Mouse (Mus musculus): Measurements from ENCODE around the gene Lcmt1. TPM values are rescaled to one million over a fixed set of nuclear protein-coding genes. Genes with fewer than 3 reads are reported as not detected.

Lcmt1 gene
- total RNA-seq (2014; fragmentation: Nextera tagmentation) (36.2 and 57.0 TPM in 2 replicates), total RNA-seq (2017) (42.8 and 43.3 TPM in 2 replicates)

DNA sequence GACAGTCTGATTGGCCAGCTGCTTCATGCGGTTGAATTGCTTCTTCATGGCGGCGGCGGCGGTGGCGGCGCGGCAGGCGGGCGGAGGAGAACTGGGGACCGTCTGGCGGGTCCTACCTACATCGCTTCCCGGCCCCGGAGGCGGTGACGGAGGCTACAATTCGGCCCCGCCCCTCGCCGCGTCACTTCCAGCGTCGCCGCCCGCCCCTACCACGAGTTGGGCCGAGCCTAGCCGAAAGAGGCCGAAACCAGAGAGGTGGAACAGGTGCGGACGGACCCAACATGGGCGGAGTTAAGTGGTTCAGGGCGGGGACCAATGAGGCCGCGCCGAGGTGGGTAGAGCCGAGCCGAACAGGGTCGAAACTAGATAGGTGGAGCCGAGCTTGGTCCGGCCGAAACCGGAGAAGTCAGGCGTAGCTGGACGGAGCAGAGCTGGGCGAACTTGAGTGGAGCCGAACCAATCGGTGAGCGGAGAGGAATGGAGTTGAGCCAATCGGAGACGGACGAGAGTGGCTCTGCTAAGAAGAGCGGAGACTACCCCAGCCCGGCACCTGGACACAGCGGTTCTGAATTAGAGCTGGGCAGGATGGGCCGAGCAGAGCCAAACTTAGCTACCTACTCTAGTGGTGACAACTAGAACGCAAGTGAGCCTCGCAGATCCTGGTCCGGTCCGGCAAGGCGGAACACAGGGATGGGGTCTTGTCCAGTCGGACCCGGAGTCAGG, at the start of gene Lcmt1, which contains the start of gene Arhgap17:
Lcmt1 (plus strand) TSS at position 26 of the 723 bp plus-strand sequence.
Arhgap17 (minus strand) TSS at position 157 of the 723 bp plus-strand sequence.
- peak; percentile 80 for ATAC-seq (replicated peaks; ENCODE audit: low FRiP score, low TSS enrichment, poor library complexity, severe bottlenecking)

DNA sequence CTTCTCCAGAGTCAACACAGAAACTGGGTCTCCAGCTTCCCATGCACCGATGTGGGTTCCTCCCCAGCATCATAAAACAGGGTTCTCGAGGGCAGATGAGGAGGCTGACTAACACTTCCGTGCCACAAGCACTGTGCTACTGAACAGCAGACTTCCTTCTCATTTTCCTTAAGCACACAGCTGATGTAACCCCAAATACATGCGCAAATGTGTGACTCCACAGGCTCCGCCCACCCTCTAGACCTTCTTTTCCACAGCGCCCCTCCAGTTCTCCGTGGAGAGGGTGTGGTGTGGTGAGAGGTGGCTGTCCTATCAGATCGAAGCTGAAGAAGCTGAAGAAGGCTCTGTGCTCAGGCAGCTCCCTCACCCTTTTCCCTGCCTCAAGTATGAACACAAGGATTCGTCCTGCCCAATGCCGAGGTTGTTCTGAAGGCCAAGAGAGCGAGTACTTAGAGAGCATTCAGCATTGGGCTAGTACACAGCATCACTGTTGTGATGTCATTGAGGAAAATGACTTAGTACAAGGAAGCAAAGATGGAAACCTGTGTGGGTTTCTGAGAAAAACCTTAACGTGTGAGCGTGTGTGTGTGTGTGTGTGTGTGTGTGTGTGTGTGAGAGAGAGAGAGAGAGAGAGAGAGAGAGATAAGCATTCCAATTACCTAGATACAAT, 47.0 kb upstream of the Lcmt1 start:
- ATAC-seq (replicated peaks; ENCODE audit: low FRiP score, low TSS enrichment, poor library complexity, severe bottlenecking) = peak; percentile 86

DNA sequence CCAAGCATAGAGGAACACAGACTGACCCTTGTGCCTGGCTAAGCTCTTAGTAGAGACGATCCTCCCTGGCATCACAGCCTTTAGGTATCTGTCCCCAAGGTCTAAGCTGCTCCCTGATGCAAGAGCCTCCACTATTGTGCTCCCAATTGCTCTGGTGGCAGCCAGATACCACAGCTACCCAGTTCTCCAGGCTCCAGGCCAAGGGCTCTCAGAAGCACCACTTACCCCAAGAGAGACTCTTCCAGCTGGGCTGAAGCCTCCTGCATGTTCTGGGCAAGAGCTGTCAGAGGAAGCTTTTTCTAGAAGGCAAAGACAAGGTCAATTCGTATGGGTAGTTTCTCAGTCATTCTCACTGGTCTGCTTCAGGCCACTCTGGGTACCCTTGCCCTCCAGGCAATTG, 46.2 kb upstream of the Lcmt1 start:
- no peak for ATAC-seq (replicated peaks; ENCODE audit: low FRiP score, low TSS enrichment, poor library complexity, severe bottlenecking)

DNA sequence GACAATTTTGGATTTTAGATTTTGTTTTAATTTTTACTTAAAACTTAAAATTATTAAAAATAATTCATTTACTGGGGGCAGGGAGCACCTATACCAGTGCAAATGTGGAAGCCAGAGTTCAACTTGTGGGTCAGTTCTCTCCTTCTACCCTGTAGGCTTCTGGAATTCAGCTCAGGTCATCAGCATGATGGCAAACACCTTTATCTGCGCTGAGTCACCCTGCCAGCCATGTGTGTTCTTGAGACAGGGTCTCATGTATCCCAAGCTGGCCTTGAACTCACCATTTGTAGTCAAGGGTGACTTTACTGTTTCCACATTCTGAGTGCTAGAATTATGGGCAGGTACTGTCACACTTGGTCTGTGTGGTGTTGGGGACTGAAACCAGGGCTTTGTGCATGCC, 45.5 kb upstream of the Lcmt1 start:
- ATAC-seq (replicated peaks; ENCODE audit: low FRiP score, low TSS enrichment, poor library complexity, severe bottlenecking) = no peak

DNA sequence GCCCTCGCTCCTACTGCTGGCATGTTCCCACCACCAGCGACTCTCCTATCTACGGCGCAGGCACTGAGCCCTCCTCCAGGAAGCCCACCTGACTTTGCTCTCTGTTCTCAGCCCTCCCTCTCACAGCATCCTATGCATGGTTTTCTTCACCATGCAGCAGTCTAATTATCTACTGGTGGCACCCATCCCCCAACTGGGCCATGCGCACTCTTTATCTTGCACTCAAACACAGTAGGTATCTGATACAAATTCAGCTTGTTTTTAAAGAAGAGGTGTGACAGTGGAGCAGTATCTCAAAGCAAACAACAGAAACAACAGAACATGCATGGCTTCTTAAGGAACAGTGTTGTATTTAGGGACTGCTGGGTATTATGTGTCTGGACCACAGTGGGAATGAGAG, 43.5 kb upstream of the Lcmt1 start:
- ATAC-seq (replicated peaks; ENCODE audit: low FRiP score, low TSS enrichment, poor library complexity, severe bottlenecking) = peak; percentile 50

DNA sequence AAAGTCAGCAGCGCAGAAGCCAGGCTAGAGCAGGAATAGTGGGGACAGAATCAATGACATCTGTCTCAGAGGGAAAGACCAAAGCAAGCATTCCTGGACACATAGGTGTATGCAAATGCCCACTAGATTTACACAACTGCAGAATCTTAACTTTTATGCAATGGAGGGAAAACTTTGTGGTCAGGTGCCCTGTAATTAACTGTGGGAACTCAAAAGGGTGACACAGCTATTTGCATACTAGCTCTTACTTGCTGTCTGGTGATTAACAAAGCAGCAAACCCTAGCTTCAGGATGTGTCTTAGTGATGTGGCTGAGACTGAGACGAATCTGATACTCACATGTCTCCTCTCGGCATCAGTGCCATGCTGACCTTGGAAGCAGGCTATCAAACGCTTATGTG, 42.7 kb upstream of the Lcmt1 start:
- ATAC-seq (replicated peaks; ENCODE audit: low FRiP score, low TSS enrichment, poor library complexity, severe bottlenecking) = no peak

DNA sequence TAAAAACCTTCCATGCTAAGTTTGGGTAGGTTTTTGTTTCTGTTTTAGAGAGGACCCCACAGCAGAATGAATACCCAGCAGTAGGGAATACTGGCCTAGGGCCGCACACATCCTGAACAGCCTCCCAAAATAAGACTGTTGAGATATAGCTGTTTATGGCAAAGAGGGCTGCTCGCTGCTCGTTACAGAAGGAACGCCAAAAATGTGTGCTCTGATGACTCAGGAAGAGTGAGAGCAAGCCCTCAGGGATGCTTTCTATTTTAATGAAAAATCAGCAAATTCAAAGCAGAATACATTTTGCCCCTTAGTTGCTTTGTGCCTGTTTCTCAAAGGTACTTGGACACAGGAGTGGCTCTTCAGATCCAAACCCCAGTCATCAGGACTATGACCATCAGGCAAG, 41.7 kb upstream of the Lcmt1 start:
- ATAC-seq (replicated peaks; ENCODE audit: low FRiP score, low TSS enrichment, poor library complexity, severe bottlenecking) = no peak

DNA sequence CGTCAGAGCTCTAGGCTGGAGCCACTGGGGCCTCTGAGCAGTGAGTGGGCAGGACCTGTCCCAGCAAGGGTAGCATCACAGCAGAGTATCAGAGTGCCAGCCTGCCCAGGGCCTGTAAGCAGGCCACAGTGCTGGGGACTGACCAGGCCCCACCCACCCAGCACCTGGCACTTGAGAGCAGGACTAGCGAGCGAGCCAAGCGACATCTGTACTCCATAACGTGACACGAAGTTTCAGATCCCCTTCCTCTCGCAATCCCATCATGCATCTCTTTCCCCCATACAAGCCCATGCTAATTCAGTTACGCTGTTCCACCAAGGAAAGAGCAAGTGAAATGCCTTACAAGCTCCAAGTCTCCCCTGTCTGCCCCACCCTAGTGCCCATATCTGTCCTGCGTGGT, 39.1 kb upstream of the Lcmt1 start:
- no peak for ATAC-seq (replicated peaks; ENCODE audit: low FRiP score, low TSS enrichment, poor library complexity, severe bottlenecking)

DNA sequence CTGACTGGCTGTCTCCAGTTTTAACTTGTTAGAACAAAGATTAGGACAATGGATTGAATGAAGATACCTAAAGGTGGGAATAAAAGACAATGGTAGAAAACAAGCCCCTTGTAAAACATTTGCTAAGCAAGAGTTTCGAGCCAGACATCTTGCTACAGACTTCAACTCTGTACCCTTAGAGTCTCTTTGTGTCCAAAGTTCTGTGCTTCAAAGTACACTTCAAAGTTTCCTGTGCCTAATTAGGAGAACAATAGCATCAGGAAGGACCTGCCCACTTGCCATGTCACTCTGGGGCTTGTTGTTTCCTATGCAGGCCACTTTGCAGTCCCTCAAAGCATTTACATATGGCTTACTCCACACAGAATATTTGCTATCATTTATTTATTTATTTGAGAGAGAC, 33.3 kb upstream of the Lcmt1 start:
- no peak for ATAC-seq (replicated peaks; ENCODE audit: low FRiP score, low TSS enrichment, poor library complexity, severe bottlenecking)

DNA sequence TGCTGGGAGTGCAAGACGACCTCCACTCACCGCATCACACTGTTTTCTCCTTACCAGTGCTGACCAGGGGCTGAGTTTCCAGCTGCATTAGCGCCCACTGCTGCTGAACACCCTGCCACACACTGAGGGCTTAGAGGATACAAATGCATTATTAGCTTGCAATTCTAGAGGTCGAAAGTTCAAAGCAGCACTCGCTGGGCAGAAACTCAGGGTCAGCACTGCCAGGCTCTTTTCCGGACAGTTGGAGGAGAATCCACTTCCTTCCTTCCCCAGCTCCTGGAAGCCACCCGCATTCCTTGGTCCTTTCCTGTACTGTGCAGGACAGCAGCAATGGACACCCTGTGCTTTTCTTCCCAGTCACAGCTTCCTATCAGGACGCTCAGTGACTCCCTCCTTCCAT, 31.2 kb upstream of the Lcmt1 start:
- ATAC-seq (replicated peaks; ENCODE audit: low FRiP score, low TSS enrichment, poor library complexity, severe bottlenecking) = no peak

DNA sequence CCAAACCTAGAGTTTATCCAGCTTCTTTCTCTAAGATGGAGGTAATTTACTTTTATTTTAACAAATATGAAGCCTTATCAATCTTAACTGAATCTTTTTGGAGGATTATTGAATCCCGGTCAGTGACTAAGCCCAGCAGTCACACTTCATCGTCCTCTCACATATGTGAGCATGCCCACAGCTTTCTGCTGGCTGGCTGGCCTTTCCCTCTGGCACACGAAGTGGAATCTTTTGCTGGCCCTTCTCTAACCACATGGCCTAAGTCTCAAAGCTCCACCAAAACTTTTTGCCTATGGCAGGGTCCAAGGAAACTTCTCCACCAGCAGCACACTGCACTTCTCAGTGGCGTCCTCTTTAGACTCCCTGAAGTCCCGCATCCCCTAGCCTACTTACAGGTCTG, 27.7 kb upstream of the Lcmt1 start:
- ATAC-seq (replicated peaks; ENCODE audit: low FRiP score, low TSS enrichment, poor library complexity, severe bottlenecking) = no peak

DNA sequence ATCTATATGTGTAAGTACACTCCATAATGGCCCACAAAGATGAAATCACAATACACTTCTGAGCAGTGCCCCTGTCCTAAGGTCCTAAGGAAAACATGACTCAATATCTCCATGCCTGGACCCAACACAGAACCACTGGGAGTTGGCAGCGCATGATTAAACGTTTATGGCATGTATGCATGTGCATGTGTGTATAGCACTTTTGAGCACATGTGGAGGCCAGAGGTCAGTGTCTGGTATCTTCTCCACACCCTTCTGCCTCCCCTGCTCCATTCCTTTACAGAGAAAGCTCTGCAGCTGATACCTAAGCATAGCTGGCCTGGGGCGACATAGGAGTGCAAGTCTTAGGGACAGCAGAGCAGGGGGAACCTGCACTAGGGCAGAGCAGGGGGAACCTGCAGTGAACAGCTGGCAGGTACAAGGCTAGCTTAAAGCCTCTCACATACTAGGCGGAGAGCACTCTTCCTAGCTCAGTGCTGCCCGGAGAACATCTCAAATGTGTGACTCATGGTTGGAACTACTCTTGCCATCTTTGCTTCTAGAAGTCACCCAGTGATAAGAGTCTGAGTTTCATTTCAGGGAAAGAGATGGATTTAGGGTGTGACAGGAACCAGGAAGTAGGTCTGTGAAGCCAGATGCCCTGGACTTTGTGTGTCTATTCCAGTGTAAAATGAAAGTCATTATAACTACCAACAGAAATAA, 25.4 kb upstream of the Lcmt1 start:
- ATAC-seq (replicated peaks; ENCODE audit: low FRiP score, low TSS enrichment, poor library complexity, severe bottlenecking) = no peak

DNA sequence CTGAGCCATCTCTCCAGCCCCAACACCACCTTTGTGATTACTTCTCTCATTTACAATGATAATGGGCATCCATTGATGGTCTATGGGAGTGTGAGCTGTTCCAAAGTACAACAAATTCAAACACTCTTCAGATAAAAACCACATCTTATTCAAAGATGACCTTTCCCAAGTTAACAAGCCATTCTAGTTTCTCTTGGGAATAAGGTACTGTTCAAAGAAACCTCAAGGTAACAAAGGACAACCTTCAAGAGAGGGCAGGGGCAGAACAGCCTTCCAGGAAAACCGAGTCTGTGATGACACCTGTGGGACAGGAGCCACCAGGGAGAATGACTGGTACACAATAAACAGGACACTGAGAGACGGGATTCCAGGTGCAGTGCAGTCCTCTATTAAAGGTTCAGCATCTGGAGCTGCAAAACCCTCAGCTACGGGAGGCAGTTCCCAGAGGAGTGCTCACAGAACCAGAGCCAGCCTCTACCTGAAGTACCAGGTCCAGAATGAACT, 24.5 kb upstream of the Lcmt1 start:
- ATAC-seq (replicated peaks; ENCODE audit: low FRiP score, low TSS enrichment, poor library complexity, severe bottlenecking) = no peak

DNA sequence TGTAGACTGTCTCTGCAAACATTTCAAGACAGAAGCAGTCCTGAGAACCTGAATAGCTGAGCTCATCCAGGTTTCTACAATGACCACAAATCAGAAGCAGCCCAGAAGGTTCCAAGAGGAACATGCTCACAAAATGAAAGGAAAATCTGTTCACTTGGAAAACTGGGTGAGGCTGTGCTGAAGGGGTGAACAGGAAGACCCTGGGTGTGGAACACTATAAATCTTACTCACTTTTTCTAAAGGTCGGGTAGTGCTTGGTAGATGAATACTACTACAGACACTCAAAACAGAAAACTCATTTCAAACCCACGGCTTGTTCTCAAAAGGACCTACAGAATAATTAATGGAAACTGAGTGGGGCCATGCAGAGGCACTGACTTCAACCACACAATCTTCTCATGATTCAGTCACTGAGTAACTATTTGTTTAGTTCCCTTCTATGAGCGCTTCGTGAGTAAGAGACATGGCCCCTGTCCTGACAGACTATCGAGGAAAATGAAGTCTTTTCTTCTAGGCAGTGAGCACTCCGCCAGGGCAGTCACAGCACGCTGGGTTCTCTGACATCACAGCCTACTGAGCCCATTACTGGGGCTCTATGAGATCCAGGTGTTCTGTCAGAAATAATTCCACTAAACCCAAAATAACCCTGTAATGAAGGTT, 22.8 kb upstream of the Lcmt1 start:
- ATAC-seq (replicated peaks; ENCODE audit: low FRiP score, low TSS enrichment, poor library complexity, severe bottlenecking) = no peak

DNA sequence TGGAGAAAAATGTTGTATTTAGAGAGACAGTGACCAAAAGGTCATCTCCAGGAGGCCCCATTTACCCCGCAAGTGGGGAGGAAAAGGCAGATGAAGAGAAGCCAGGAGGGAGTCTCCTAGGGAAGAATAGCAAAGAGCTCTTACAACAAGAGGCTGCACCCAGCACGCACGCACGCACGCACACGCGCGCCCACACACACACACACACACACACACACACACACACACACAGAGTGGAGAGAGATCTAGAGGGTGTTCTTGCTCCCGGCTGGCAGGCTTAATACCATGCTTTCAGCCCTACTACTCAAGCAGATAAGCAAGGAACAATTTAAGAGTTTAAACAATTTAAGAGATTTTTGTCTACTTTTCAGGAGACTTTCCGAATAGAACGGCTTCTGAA, 19.8 kb upstream of the Lcmt1 start:
- ATAC-seq (replicated peaks; ENCODE audit: low FRiP score, low TSS enrichment, poor library complexity, severe bottlenecking) = no peak

DNA sequence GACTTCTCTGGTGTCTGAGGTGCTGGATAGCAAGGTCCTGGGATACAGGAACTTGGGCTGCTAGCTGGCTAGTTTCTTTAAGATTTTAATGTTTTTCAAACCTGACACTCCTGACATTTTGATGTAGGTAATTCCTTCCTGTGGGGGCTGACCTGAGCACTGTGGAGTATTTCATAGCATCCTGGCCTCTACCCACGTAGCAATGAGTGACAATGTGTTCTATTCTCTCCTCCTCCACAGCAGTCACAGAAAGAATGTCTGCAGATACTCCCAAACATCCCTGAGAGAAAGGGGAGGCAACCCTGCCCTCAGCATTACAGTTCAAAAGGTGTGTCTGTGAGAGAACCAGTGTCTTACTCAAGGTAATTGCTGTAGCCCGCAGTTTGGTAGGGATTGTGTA, 19.3 kb upstream of the Lcmt1 start:
- no peak for ATAC-seq (replicated peaks; ENCODE audit: low FRiP score, low TSS enrichment, poor library complexity, severe bottlenecking)

DNA sequence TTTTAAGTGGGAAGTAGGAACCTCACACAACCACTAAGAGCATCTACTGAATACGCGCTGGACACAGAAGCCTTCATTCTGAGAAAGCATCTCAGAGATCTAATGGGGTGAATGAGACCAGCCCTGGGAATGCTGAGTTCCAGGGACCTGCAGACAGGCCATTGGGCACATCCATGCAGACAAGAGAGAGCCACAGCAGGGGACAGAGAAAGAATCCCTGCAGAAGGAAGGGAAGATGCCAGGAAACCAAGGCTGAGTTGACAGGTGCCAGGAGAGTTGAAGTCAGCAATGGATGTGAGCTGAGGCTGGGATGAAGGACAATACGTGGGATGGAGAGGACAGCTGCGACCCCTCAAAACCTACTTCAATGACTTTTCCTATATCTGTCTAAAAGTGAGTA, 16.5 kb upstream of the Lcmt1 start:
- ATAC-seq (replicated peaks; ENCODE audit: low FRiP score, low TSS enrichment, poor library complexity, severe bottlenecking) = no peak

DNA sequence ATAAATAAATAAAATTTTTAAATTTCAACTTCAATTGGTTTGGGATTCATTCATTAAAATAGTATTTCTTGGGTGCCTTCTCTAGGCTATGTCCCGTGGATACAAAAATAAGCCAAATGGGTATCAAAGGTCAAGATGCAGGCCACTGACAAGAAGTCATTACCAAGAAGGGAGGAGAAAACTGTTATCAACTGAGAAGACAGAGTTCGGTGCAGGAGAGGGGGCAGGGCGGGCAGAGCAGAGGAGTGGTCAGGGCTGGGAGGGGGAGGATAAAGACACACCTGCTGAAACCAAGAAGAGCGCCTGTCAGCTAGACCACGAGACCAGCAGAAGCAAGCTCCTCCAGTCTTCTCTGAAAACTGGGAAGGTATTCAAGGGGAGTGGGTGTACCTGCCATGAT, 15.7 kb upstream of the Lcmt1 start:
- peak; percentile 69 for ATAC-seq (replicated peaks; ENCODE audit: low FRiP score, low TSS enrichment, poor library complexity, severe bottlenecking)

DNA sequence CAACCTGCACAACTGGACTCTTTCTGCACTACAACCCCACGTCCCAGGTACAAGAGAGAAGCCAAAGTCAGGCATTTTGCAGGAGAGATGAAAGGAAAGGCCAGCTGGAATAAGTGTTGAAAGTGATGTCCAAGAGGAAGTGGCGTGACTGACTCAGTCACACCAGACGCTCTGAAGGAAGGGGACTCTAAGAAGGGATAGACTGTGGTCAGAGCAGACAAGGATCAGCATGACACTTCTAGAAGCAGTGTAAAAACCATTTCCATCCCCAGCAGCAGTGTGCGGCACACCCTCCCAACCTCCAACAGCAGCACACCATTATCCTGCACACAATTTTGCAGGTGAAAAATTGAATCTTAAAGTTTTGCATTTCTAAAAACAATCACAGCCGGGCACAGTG, 15.2 kb upstream of the Lcmt1 start:
- 0 out of 2 replicates have a peak, but pooled peaks have one; percentile 8 for ATAC-seq (replicated peaks; ENCODE audit: low FRiP score, low TSS enrichment, poor library complexity, severe bottlenecking)

DNA sequence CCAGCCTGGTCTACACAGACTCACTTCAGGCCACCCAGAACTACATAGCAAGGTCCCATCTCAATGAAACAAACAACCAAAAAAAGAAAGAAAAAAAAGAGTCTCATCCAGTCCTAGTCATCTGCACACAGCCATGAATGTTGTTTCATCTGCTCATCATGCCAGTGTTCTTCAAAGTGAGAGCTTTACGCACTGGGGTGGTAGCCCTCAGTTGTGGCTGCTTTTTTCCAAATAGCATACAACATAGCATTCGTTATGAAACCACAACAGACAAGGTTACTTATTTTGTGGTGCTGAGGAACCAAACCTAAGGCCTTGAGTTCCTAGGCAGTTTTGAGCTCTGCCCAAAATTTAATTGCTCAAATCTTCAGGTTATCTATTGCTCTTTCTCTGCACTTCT, 14.7 kb upstream of the Lcmt1 start:
- no peak for ATAC-seq (replicated peaks; ENCODE audit: low FRiP score, low TSS enrichment, poor library complexity, severe bottlenecking)

Data from megakaryocyte-erythroid progenitor cell, adult 5-6 weeks (primary cell).